Mouse (Mus musculus): ENCODE data around the gene Ace2. TPM values are rescaled to one million over a fixed set of nuclear protein-coding genes. Genes with fewer than 3 reads are reported as not detected.

Gene Ace2
- total and polyA plus RNA-seq, 2 experiments from 2014 or later, result 0.10 to 1.3 TPM

- no peak overlapping the region for H3K4me2 ChIP-seq (ENCODE audit: low read depth, low read length)
- no peaks in the 10 kb centered on the region for H3K9me3 ChIP-seq (ENCODE audit: low read length)
- H3K27ac ChIP-seq, result no peak overlapping the region
- no peak for TF ChIP-seq CTCF (IDR thresholded peaks at IDR 0.05; ENCODE audit: low read depth)
- ATAC-seq, result no peak
- no peaks in the 10 kb centered on the region for H3K27me3 ChIP-seq (ENCODE audit: insufficient read depth, low read length)
- H3K36me3 ChIP-seq (ENCODE audit: insufficient read depth, low read length), result no peaks in the 10 kb centered on the region
- no peak overlapping the region for H3K9ac ChIP-seq (replicated peaks; ENCODE audit: low read length)
- no peaks in the 10 kb centered on the region for H3K4me1 ChIP-seq (ENCODE audit: insufficient read depth, low read length)
- 56% methylated on average over 2 of the region's 2 CpGs for WGBS
- H3K4me3 ChIP-seq (ENCODE audit: low read length), result no peak overlapping the region
- no peak for DNase-seq (ENCODE audit: low spot score)
These were observed 36.6 kb downstream of the Ace2 start for GRCm38 (mm10) chrX:164175780-164176179.

GRCm38 (mm10) chrX:164178856-164179255 lies 39.7 kb downstream of the Ace2 start:
- H3K9me3 ChIP-seq (ENCODE audit: low read length), result no peaks in the 10 kb centered on the region
- no peak overlapping the region for H3K27ac ChIP-seq
- DNase-seq (ENCODE audit: low spot score) (no peak), ATAC-seq (no peak)
- no peaks in the 10 kb centered on the region for H3K4me1 ChIP-seq (ENCODE audit: insufficient read depth, low read length)
- no peak overlapping the region for H3K4me2 ChIP-seq (ENCODE audit: low read depth, low read length)
- no peak overlapping the region for H3K9ac ChIP-seq (replicated peaks; ENCODE audit: low read length)
- 84% methylated on average over 2 of the region's 2 CpGs for WGBS
- TF ChIP-seq CTCF (IDR thresholded peaks at IDR 0.05; ENCODE audit: low read depth), result no peak
- no peak overlapping the region for H3K4me3 ChIP-seq (ENCODE audit: low read length)
- no peaks in the 10 kb centered on the region for H3K36me3 ChIP-seq (ENCODE audit: insufficient read depth, low read length)
- no peaks in the 10 kb centered on the region for H3K27me3 ChIP-seq (ENCODE audit: insufficient read depth, low read length)

- Histone ChIP-seq H3K4me3 (ENCODE audit: low read length) (no peak overlapping the region), H3K36me3 (ENCODE audit: insufficient read depth, low read length) (no peaks in the 10 kb centered on the region), H3K27ac (no peak overlapping the region), H3K27me3 (ENCODE audit: insufficient read depth, low read length) (no peaks in the 10 kb centered on the region), H3K9me3 (ENCODE audit: low read length) (no peaks in the 10 kb centered on the region), H3K9ac (replicated peaks; ENCODE audit: low read length) (no peak overlapping the region), H3K4me1 (ENCODE audit: insufficient read depth, low read length) (no peaks in the 10 kb centered on the region), H3K4me2 (ENCODE audit: low read depth, low read length) (no peak overlapping the region)
- TF ChIP-seq CTCF (IDR thresholded peaks at IDR 0.05; ENCODE audit: low read depth), result peak; percentile 70
- ATAC-seq (0 out of 2 replicates have a peak, but pooled peaks have one; percentile 49), DNase-seq (ENCODE audit: low spot score) (peak; percentile 69)
- 15% methylated on average over 3 of the region's 3 CpGs for WGBS
These were observed 40.6 kb downstream of the Ace2 start for GRCm38 (mm10) chrX:164179746-164180145.

- Histone ChIP-seq H3K9ac (replicated peaks; ENCODE audit: low read length) (no peak overlapping the region), H3K36me3 (ENCODE audit: insufficient read depth, low read length) (no peaks in the 10 kb centered on the region), H3K27ac (no peak overlapping the region), H3K27me3 (ENCODE audit: insufficient read depth, low read length) (no peaks in the 10 kb centered on the region), H3K4me3 (ENCODE audit: low read length) (no peak overlapping the region), H3K4me1 (ENCODE audit: insufficient read depth, low read length) (no peaks in the 10 kb centered on the region), H3K9me3 (ENCODE audit: low read length) (no peaks in the 10 kb centered on the region), H3K4me2 (ENCODE audit: low read depth, low read length) (no peak overlapping the region)
- DNase-seq (ENCODE audit: low spot score), result peak; percentile 68
- no peak for ATAC-seq
- peak; percentile 81 for TF ChIP-seq CTCF (IDR thresholded peaks at IDR 0.05; ENCODE audit: low read depth)
- WGBS, result 32% methylated on average over 3 of the region's 3 CpGs
These were observed 44.7 kb downstream of the Ace2 start for GRCm38 (mm10) chrX:164183844-164184243.

DNA sequence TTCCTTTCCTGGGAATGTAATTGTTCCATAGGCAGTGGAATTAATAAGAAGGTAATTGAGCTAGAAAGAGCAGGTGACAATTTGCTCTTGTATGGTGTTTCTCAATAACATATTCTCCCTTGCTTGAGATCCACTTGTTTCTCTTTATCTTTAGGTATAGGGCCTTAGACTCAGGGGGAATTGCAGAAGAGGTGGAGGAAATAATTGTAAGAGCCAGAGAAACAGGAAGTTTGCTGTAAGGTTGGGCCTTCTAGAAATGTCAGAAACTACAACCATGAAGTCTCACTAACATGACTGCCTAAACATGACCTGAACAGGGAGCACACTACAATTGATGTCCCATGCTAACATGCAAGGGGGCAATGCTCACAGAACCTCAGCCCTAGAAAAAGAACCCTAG lies 50.7 kb downstream of the Ace2 start:
- DNase-seq (ENCODE audit: low spot score) (no peak), ATAC-seq (no peak)
- Histone ChIP-seq H3K36me3 (ENCODE audit: insufficient read depth, low read length) (no peaks in the 10 kb centered on the region), H3K9me3 (ENCODE audit: low read length) (no peaks in the 10 kb centered on the region), H3K27ac (no peak overlapping the region), H3K4me1 (ENCODE audit: insufficient read depth, low read length) (no peaks in the 10 kb centered on the region), H3K9ac (replicated peaks; ENCODE audit: low read length) (no peak overlapping the region), H3K27me3 (ENCODE audit: insufficient read depth, low read length) (no peaks in the 10 kb centered on the region), H3K4me2 (ENCODE audit: low read depth, low read length) (no peak overlapping the region), H3K4me3 (ENCODE audit: low read length) (no peak overlapping the region)
- TF ChIP-seq CTCF (IDR thresholded peaks at IDR 0.05; ENCODE audit: low read depth), result no peak

DNA sequence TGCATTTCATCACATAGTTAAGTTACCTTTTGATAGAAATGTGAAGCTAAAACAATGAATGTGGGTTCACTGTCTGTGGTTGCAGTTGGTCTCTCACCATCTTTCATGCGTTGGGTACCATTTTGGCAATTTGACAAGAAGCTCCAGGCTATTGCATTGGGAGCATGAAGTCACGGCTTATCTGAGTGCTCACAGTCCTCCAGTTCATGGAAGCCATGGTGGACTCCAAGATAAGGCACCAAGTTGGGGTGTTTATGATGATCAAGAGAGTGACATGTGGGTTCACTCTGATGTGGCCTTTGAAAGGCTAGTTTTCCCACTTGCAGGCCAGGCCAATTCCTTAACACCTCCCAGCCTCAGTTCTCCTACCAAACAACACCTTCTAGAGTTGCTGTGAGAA lies 58.5 kb downstream of the Ace2 start:
- no peaks in the 10 kb centered on the region for H3K4me1 ChIP-seq (ENCODE audit: insufficient read depth, low read length)
- no peak for DNase-seq (ENCODE audit: low spot score)
- no peak for ATAC-seq
- no peak overlapping the region for H3K4me2 ChIP-seq (ENCODE audit: low read depth, low read length)
- H3K4me3 ChIP-seq (ENCODE audit: low read length), result no peak overlapping the region
- H3K9me3 ChIP-seq (ENCODE audit: low read length), result no peaks in the 10 kb centered on the region
- no peak overlapping the region for H3K9ac ChIP-seq (replicated peaks; ENCODE audit: low read length)
- no peaks in the 10 kb centered on the region for H3K27me3 ChIP-seq (ENCODE audit: insufficient read depth, low read length)
- H3K36me3 ChIP-seq (ENCODE audit: insufficient read depth, low read length), result no peaks in the 10 kb centered on the region
- no peak overlapping the region for H3K27ac ChIP-seq
- no peak for TF ChIP-seq CTCF (IDR thresholded peaks at IDR 0.05; ENCODE audit: low read depth)
- WGBS, result 75% methylated on average over 2 of the region's 2 CpGs

DNA sequence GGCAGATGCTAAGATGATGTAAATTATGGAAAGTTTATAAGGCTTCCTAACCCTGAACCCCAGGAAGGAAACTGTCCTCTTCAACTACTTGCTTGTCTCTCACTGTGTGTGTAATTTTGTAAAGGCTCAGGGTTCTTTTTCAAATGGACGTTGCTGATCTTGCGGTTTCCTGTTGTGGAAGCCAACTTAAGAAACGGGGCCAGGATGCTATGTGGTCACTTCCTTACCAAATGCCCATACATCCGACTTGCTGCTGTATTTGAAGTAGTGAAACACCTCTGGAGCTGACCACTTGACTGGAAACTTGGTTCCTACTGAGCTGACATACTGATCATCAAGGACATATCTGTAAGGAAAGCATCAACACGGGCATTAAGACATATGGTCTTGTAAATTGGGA lies 61.4 kb downstream of the Ace2 start:
- H3K27ac ChIP-seq, result no peak overlapping the region
- ATAC-seq, result no peak
- no peak overlapping the region for H3K4me3 ChIP-seq (ENCODE audit: low read length)
- no peaks in the 10 kb centered on the region for H3K9me3 ChIP-seq (ENCODE audit: low read length)
- H3K4me2 ChIP-seq (ENCODE audit: low read depth, low read length), result no peak overlapping the region
- H3K36me3 ChIP-seq (ENCODE audit: insufficient read depth, low read length), result no peaks in the 10 kb centered on the region
- TF ChIP-seq CTCF (IDR thresholded peaks at IDR 0.05; ENCODE audit: low read depth), result no peak
- 80% methylated on average over 5 of the region's 5 CpGs for WGBS
- H3K27me3 ChIP-seq (ENCODE audit: insufficient read depth, low read length), result no peaks in the 10 kb centered on the region
- H3K9ac ChIP-seq (replicated peaks; ENCODE audit: low read length), result no peak overlapping the region
- no peak for DNase-seq (ENCODE audit: low spot score)
- H3K4me1 ChIP-seq (ENCODE audit: insufficient read depth, low read length), result no peaks in the 10 kb centered on the region
